Mouse (Mus musculus): ENCODE measurements at regions not wholly inside any gene's neighbourhood (a gene's known extent, or its start where the extent isn't known, plus 50 kb on each side); places are given as distances from the start of the nearest gene placed in this dataset.
A peak's percentile ranks its signal among the peaks of the same experiment; 100 is the strongest.

- WGBS: 84% methylated on average over 11 of the region's 11 CpGs
Measured at GRCm38 (mm10) chr16:50525934-50526366, 65.0 kb downstream of the Ccdc54 start.

GRCm38 (mm10) chr16:50525504-50525903 is 65.5 kb downstream of the Ccdc54 start:
- TF ChIP-seq POLR2A (IDR thresholded peaks at IDR 0.05; ENCODE audit: extremely low read depth, insufficient read depth, low read length): no peak
- no peak for TF ChIP-seq CTCF (IDR thresholded peaks at IDR 0.05; ENCODE audit: low read depth, low read length)
- 95% methylated on average over 9 of the region's 9 CpGs for WGBS

More at GRCm38 (mm10) chr16:50525934-50526366, 65.0 kb downstream of the Ccdc54 start:
- no peaks in the 10 kb centered on the region for H3K36me3 ChIP-seq (ENCODE audit: control insufficient read depth, insufficient read depth, low read length)
- no peak for TF ChIP-seq POLR2A (IDR thresholded peaks at IDR 0.05; ENCODE audit: extremely low read depth, insufficient read depth, low read length)
- no peak for TF ChIP-seq CTCF (IDR thresholded peaks at IDR 0.05; ENCODE audit: low read depth, low read length)
- H3K27ac ChIP-seq (replicated peaks; ENCODE audit: insufficient read depth, low read depth, low read length): no peak overlapping the region
- 0 out of 2 replicates have a peak, but pooled peaks cover 2% of the 10 kb centered on the region for H3K4me1 ChIP-seq (ENCODE audit: control insufficient read depth, insufficient read depth, low read length)
- peak; percentile 6 for DNase-seq (ENCODE audit: extremely low read depth, low read depth, low spot score)
- H3K27me3 ChIP-seq (ENCODE audit: control insufficient read depth, insufficient read depth, low read length): no peaks in the 10 kb centered on the region
- H3K79me2 ChIP-seq (ENCODE audit: control insufficient read depth, insufficient read depth, low read length): no peaks in the 10 kb centered on the region
- H3K9ac ChIP-seq (ENCODE audit: low read depth, low read length): no peak overlapping the region
- H3K4me3 ChIP-seq (ENCODE audit: insufficient read depth, low read depth, low read length): no peak overlapping the region

GRCm38 (mm10) chr16:50519610-50520009 is 71.3 kb downstream of the Ccdc54 start:
- Histone ChIP-seq H3K4me3 (ENCODE audit: insufficient read depth, low read depth, low read length) (no peak overlapping the region), H3K4me1 (ENCODE audit: control insufficient read depth, insufficient read depth, low read length) (no peaks in the 10 kb centered on the region), H3K79me2 (ENCODE audit: control insufficient read depth, insufficient read depth, low read length) (no peaks in the 10 kb centered on the region), H3K36me3 (ENCODE audit: control insufficient read depth, insufficient read depth, low read length) (no peaks in the 10 kb centered on the region), H3K27me3 (ENCODE audit: control insufficient read depth, insufficient read depth, low read length) (no peaks in the 10 kb centered on the region), H3K9ac (ENCODE audit: low read depth, low read length) (no peak overlapping the region), H3K27ac (replicated peaks; ENCODE audit: insufficient read depth, low read depth, low read length) (no peak overlapping the region)
- no peak for DNase-seq (ENCODE audit: extremely low read depth, low read depth, low spot score)
- TF ChIP-seq CTCF (IDR thresholded peaks at IDR 0.05; ENCODE audit: low read depth, low read length) (no peak), POLR2A (IDR thresholded peaks at IDR 0.05; ENCODE audit: extremely low read depth, insufficient read depth, low read length) (no peak)
- 49% methylated on average over 10 of the region's 10 CpGs for WGBS

More at GRCm38 (mm10) chr16:50525504-50525903, 65.5 kb downstream of the Ccdc54 start:
- Histone ChIP-seq H3K4me1 (ENCODE audit: control insufficient read depth, insufficient read depth, low read length) (0 out of 2 replicates have a peak, but pooled peaks cover 2% of the 10 kb centered on the region), H3K4me3 (ENCODE audit: insufficient read depth, low read depth, low read length) (no peak overlapping the region), H3K9ac (ENCODE audit: low read depth, low read length) (no peak overlapping the region), H3K36me3 (ENCODE audit: control insufficient read depth, insufficient read depth, low read length) (no peaks in the 10 kb centered on the region), H3K27ac (replicated peaks; ENCODE audit: insufficient read depth, low read depth, low read length) (no peak overlapping the region), H3K79me2 (ENCODE audit: control insufficient read depth, insufficient read depth, low read length) (no peaks in the 10 kb centered on the region), H3K27me3 (ENCODE audit: control insufficient read depth, insufficient read depth, low read length) (no peaks in the 10 kb centered on the region)
- DNase-seq (ENCODE audit: extremely low read depth, low read depth, low spot score): no peak

GRCm38 (mm10) chr16:50516579-50516978 is 74.4 kb downstream of the Ccdc54 start:
- no peak overlapping the region for H3K4me3 ChIP-seq (ENCODE audit: insufficient read depth, low read depth, low read length)
- WGBS: 75% methylated on average over 11 of the region's 11 CpGs

GRCm38 (mm10) chr16:50515039-50515438 is 75.9 kb downstream of the Ccdc54 start:
- no peaks in the 10 kb centered on the region for H3K36me3 ChIP-seq (ENCODE audit: control insufficient read depth, insufficient read depth, low read length)
- 94% methylated on average over 8 of the region's 8 CpGs for WGBS

More at GRCm38 (mm10) chr16:50516579-50516978, 74.4 kb downstream of the Ccdc54 start:
- no peak overlapping the region for H3K9ac ChIP-seq (ENCODE audit: low read depth, low read length)
- H3K27ac ChIP-seq (replicated peaks; ENCODE audit: insufficient read depth, low read depth, low read length): no peak overlapping the region
- no peaks in the 10 kb centered on the region for H3K4me1 ChIP-seq (ENCODE audit: control insufficient read depth, insufficient read depth, low read length)
- TF ChIP-seq POLR2A (IDR thresholded peaks at IDR 0.05; ENCODE audit: extremely low read depth, insufficient read depth, low read length) (no peak), CTCF (IDR thresholded peaks at IDR 0.05; ENCODE audit: low read depth, low read length) (no peak)
- H3K27me3 ChIP-seq (ENCODE audit: control insufficient read depth, insufficient read depth, low read length): no peaks in the 10 kb centered on the region
- no peaks in the 10 kb centered on the region for H3K36me3 ChIP-seq (ENCODE audit: control insufficient read depth, insufficient read depth, low read length)
- DNase-seq (ENCODE audit: extremely low read depth, low read depth, low spot score): no peak
- H3K79me2 ChIP-seq (ENCODE audit: control insufficient read depth, insufficient read depth, low read length): no peaks in the 10 kb centered on the region

GRCm38 (mm10) chr16:50512080-50512479 is 78.9 kb downstream of the Ccdc54 start:
- Histone ChIP-seq H3K4me1 (ENCODE audit: control insufficient read depth, insufficient read depth, low read length) (no peaks in the 10 kb centered on the region), H3K79me2 (ENCODE audit: control insufficient read depth, insufficient read depth, low read length) (no peaks in the 10 kb centered on the region), H3K4me3 (ENCODE audit: insufficient read depth, low read depth, low read length) (no peak overlapping the region), H3K9ac (ENCODE audit: low read depth, low read length) (no peak overlapping the region), H3K36me3 (ENCODE audit: control insufficient read depth, insufficient read depth, low read length) (no peaks in the 10 kb centered on the region), H3K27me3 (ENCODE audit: control insufficient read depth, insufficient read depth, low read length) (no peaks in the 10 kb centered on the region), H3K27ac (replicated peaks; ENCODE audit: insufficient read depth, low read depth, low read length) (no peak overlapping the region)
- WGBS: 50% methylated on average over 3 of the region's 3 CpGs
- TF ChIP-seq CTCF (IDR thresholded peaks at IDR 0.05; ENCODE audit: low read depth, low read length): no peak
- TF ChIP-seq POLR2A (IDR thresholded peaks at IDR 0.05; ENCODE audit: extremely low read depth, insufficient read depth, low read length): no peak
- DNase-seq (ENCODE audit: extremely low read depth, low read depth, low spot score): no peak

More at GRCm38 (mm10) chr16:50515039-50515438, 75.9 kb downstream of the Ccdc54 start:
- Histone ChIP-seq H3K9ac (ENCODE audit: low read depth, low read length) (no peak overlapping the region), H3K4me1 (ENCODE audit: control insufficient read depth, insufficient read depth, low read length) (no peaks in the 10 kb centered on the region), H3K4me3 (ENCODE audit: insufficient read depth, low read depth, low read length) (no peak overlapping the region), H3K27ac (replicated peaks; ENCODE audit: insufficient read depth, low read depth, low read length) (no peak overlapping the region), H3K27me3 (ENCODE audit: control insufficient read depth, insufficient read depth, low read length) (no peaks in the 10 kb centered on the region), H3K79me2 (ENCODE audit: control insufficient read depth, insufficient read depth, low read length) (no peaks in the 10 kb centered on the region)
- TF ChIP-seq CTCF (IDR thresholded peaks at IDR 0.05; ENCODE audit: low read depth, low read length): no peak
- no peak for TF ChIP-seq POLR2A (IDR thresholded peaks at IDR 0.05; ENCODE audit: extremely low read depth, insufficient read depth, low read length)
- DNase-seq (ENCODE audit: extremely low read depth, low read depth, low spot score): no peak

Data from liver, adult 2 months (tissue).